ENCODE assay signal across 8 mouse cellular contexts in genomic region chr16:96199913-96200701, GRCm38 (mm10). TPM values are rescaled to one million over a fixed set of nuclear protein-coding genes. Genes with fewer than 3 reads are reported as not detected.
DNase-seq lines count a peak whose midpoint lies in the region; ATAC-seq and TF ChIP-seq lines count a peak whose summit lies in the region.

Gene Sh3bgr, plus strand, starts transcription at chr16:96200450.

- TF ChIP-seq CTCF in hindbrain, postnatal 0 days (IDR thresholded peaks at IDR 0.05; ENCODE audit: low read depth) = no peak

- 12% methylated on average over 20 of the region's 20 CpGs for WGBS in hindbrain, postnatal 0 days
- 14% methylated on average over 20 of the region's 20 CpGs for WGBS in liver, embryonic 13.5 days (ENCODE audit: insufficient replicate concordance)
- WGBS in neural tube, embryonic 12.5 days = 6% methylated on average over 20 of the region's 20 CpGs

- no peaks in the 10 kb centered on the region for H3K9me3 ChIP-seq in hindbrain, postnatal 0 days (ENCODE audit: low read length)
- H3K9me3 ChIP-seq in liver, embryonic 13.5 days (replicated peaks) = no peaks in the 10 kb centered on the region
- H3K9me3 ChIP-seq in neural tube, embryonic 12.5 days = no peaks in the 10 kb centered on the region

- H3K36me3 ChIP-seq in hindbrain, postnatal 0 days (ENCODE audit: insufficient read depth, low read length) = no peaks in the 10 kb centered on the region
- no peaks in the 10 kb centered on the region for H3K36me3 ChIP-seq in liver, embryonic 13.5 days
- no peaks in the 10 kb centered on the region for H3K36me3 ChIP-seq in neural tube, embryonic 12.5 days

- H3K27me3 ChIP-seq in hindbrain, postnatal 0 days (ENCODE audit: insufficient read depth, low read length) = no peaks in the 10 kb centered on the region
- peaks cover 10% of the 10 kb centered on the region; the same call in 1 of the 2 replicates for H3K27me3 ChIP-seq in liver, embryonic 13.5 days
- H3K27me3 ChIP-seq in neural tube, embryonic 12.5 days (replicated peaks) = no peaks in the 10 kb centered on the region

- DNase-seq in adrenal gland, adult (ENCODE audit: inconsistent age in 2 of 2, low spot score in 1 of 2) = peak; percentile 87 to 95
- DNase-seq in cerebellum, postnatal 25 days = peak; percentile 77 to 79
- DNase-seq in gastrocnemius, postnatal 25 days = peak; percentile 89
- DNase-seq in hindbrain, postnatal 0 days (ENCODE audit: low spot score) = peak; percentile 17
- DNase-seq in liver, embryonic 13.5 days = no peak
- DNase-seq in thymus, postnatal 0 days (ENCODE audit: low spot score) = no peak
- no peak for DNase-seq in T-cell, adult 2 months (ENCODE audit: low spot score)

- peak within 1 kb of the TSS; percentile 2; the same call in 1 of the 2 replicates for H3K4me3 ChIP-seq in hindbrain, postnatal 0 days (ENCODE audit: low read length)
- peak within 1 kb of the TSS; percentile 18; the same call in 1 of the 2 replicates for H3K4me3 ChIP-seq in liver, embryonic 13.5 days (replicated peaks)
- peak within 1 kb of the TSS; percentile 18 for H3K4me3 ChIP-seq in neural tube, embryonic 12.5 days

- no peak within 1 kb of the TSS for H3K9ac ChIP-seq in hindbrain, postnatal 0 days (replicated peaks; ENCODE audit: low read length)
- no peak within 1 kb of the TSS for H3K9ac ChIP-seq in liver, embryonic 13.5 days
- 0 out of 2 replicates have a peak within 1 kb of the TSS, but pooled peaks have one; percentile 30 for H3K9ac ChIP-seq in neural tube, embryonic 12.5 days

- peak; percentile 75; the same call in 1 of the 2 replicates for ATAC-seq in hindbrain, postnatal 0 days
- ATAC-seq in liver, embryonic 13.5 days (ENCODE audit: low read depth) = peak; percentile 64
- ATAC-seq in neural tube, embryonic 12.5 days (ENCODE audit: low FRiP score, low read depth) = peak; percentile 85

- no peak within 1 kb of the TSS for H3K27ac ChIP-seq in hindbrain, postnatal 0 days
- no peak within 1 kb of the TSS for H3K27ac ChIP-seq in liver, embryonic 13.5 days
- no peak within 1 kb of the TSS for H3K27ac ChIP-seq in neural tube, embryonic 12.5 days

- H3K4me1 ChIP-seq in hindbrain, postnatal 0 days (ENCODE audit: insufficient read depth, low read length) = no peaks in the 10 kb centered on the region
- no peaks in the 10 kb centered on the region; the same call in 1 of the 2 replicates for H3K4me1 ChIP-seq in liver, embryonic 13.5 days (replicated peaks)
- peaks cover 10% of the 10 kb centered on the region for H3K4me1 ChIP-seq in neural tube, embryonic 12.5 days

- H3K4me2 ChIP-seq in hindbrain, postnatal 0 days (ENCODE audit: low read depth, low read length) = peak within 1 kb of the TSS; percentile 57
- H3K4me2 ChIP-seq in liver, embryonic 13.5 days = peak within 1 kb of the TSS; percentile 41
- H3K4me2 ChIP-seq in neural tube, embryonic 12.5 days (replicated peaks) = peak within 1 kb of the TSS; percentile 61

RNA-seq across cellular contexts. Expression of gene Sh3bgr, which starts in this region (rescaled TPM):
- total RNA-seq in gastrocnemius, postnatal 25 days (2021) = 100 to 1,000 TPM; 960 to 980 TPM
- 0.26 and 16.4 TPM in 2 replicates for total RNA-seq in hindbrain, postnatal 0 days (2014; rRNA removed)
- polyA plus RNA-seq in hindbrain, postnatal 0 days (2015; fragmentation: Nextera tagmentation; extraction: Ambion mirVana) = 5.9 and 7.4 TPM in 2 replicates
- 1.2 and 1.5 TPM in 2 replicates for polyA plus RNA-seq in liver, embryonic 13.5 days (2015; fragmentation: Nextera tagmentation; extraction: Ambion mirVana)
- 2.5 and 4.6 TPM in 2 replicates for polyA plus RNA-seq in neural tube, embryonic 12.5 days (2016; fragmentation: Nextera tagmentation; extraction: Ambion mirVana)
- 0.68 and 0.82 TPM in 2 replicates for polyA plus RNA-seq in thymus, postnatal 0 days (2015; fragmentation: Nextera tagmentation; extraction: Ambion mirVana)

Comparison
In these comparisons a context has a peak if more than half of its experiments do, and no peak if none do; other contexts are left out.
1. RNA of gene Sh3bgr (total RNA-seq): 960 to 980 TPM in gastrocnemius, postnatal 25 days; 0.26 to 16.4 TPM in hindbrain, postnatal 0 days; every median in the first group is over 10 times any median in the second.
2. DNase-seq: peak in adrenal gland, adult (2 of 2), cerebellum, postnatal 25 days (2 of 2), gastrocnemius, postnatal 25 days (single experiment) and hindbrain, postnatal 0 days (single experiment); none in liver, embryonic 13.5 days (single experiment), thymus, postnatal 0 days (single experiment) and T-cell, adult 2 months (single experiment).
3. Peak in every context shown above with its lines, with median percentiles within 50 percentile points of each other: ATAC-seq, H3K4me2 ChIP-seq and H3K4me3 ChIP-seq.